Mouse (Mus musculus): ENCODE data around the gene Serpinb1b.
"Not testable (repeated sequence)": the region's sequence is repeated elsewhere in the genome, so short reads cannot be mapped to it uniquely, and the experiment has no call there.

Serpinb1b gene

DNA sequence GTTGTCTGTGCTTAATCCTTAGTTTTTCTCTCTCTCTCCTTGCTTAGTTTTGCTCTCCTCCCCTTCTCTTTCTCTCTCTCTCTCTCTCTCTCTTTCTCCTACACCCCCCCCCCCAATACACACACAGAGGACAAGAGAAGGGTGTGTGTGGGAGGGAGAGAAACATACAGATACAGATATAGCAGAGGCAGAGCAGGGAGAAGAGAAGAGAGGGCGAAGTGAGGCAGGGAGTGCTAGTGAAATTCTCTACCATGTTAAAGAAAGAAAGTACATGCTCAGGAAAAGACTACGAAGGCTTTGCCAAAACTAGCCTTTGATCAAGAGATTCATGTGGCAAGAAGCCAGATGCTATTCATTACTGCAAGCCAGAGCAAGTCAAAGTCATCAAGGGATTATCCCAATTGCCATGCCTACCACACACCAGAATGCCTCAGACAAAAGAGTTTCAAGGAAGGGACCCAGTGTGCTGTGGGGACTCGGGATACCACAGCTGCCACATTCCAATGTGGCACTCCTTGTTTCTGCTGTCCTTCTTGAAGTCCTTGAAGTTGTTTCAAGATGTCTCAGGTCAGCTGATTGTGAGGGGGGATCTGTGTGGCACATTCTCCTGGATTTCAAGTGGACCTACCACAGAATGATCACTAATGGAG, at the start of gene Serpinb1b:
Gene Serpinb1b (plus strand): TSS at position 520 of the 650 bp plus-strand sequence.
- DNase-seq (ENCODE audit: low spot score): no peak

DNA sequence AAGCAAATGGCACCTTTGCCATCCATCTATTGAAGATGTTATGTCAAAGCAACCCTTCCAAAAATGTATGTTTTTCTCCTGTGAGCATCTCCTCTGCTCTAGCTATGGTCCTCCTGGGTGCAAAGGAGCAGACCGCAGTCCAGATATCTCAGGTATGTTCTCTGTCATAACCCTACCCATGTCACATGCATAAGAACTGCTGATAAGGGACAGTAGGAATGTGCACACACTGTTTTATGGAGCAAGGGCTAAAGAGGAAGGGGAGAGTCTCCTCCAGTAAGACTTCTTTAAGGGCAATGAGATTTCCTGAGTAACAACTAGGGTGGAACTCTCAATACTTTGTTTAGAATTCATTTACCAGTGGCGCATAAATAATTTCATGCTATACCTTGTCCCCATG, 48.9 kb upstream of the Serpinb1b start:
- DNase-seq (ENCODE audit: low spot score): not testable (repeated sequence)

DNA sequence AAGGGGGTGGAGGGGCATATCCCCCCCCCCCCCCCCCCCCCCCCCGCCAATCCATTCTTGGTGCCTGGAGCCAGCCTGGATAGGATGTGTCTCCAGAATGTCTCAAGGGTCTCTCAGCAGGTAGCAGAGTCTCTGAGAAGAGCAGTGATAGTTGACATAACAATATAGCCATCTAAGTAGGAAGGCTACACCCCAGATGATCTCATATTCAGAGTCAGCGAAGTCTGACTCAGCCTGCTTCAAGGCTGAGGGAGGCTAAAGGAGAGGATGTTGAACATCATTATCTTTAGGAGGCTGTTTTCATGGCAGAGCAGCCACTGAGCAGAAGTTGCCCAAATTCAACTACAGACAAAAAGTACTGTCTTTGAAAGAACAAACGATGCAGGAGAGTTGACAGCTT, 48.1 kb upstream of the Serpinb1b start:
- no peak for DNase-seq (ENCODE audit: low spot score)

DNA sequence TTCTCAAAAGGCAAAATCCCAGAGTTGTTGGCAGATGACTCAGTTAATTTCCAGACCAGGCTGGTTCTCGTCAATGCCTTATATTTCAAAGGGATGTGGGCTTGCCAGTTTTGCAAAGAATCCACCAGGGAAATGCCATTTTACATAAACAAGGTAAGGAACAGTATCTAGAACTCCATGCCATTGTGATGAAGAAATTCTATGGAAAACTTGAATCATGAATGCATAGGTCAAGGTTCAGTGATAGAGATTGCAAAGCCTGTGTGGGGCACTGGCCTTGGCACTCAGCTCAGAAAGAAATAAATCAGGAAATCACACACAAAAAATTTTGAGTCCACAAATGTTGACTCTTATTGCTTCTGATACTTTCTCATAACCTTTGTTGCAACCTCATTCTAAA, 42.9 kb upstream of the Serpinb1b start:
- no peak for DNase-seq (ENCODE audit: low spot score)

DNA sequence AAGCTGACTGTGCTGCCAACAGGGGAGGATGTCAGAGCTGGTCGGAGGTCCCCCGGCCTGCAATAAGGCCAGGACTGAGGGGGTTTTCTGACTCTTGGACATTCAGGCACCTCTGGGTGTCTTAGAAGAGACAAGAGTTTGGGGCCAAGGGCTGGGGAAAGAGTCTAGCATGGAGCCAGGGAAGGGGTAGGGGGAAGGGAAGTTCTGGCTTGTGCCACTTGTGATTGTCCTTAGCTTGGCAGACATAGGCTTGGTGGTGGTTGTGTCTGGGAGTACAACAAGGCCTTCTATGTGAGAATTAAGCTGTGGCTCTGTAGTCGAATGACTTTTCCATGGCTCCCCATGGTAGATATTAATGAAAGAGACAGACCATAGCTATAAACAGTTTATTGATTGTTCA, 34.8 kb upstream of the Serpinb1b start:
- no peak for DNase-seq (ENCODE audit: low spot score)

- DNase-seq (ENCODE audit: low spot score): no peak
Observed at GRCm38 (mm10) chr13:33047234-33047633, 31.1 kb upstream of the Serpinb1b start.

GRCm38 (mm10) chr13:33048187-33048586, 30.2 kb upstream of the Serpinb1b start:
- DNase-seq (ENCODE audit: low spot score): no peak

DNA sequence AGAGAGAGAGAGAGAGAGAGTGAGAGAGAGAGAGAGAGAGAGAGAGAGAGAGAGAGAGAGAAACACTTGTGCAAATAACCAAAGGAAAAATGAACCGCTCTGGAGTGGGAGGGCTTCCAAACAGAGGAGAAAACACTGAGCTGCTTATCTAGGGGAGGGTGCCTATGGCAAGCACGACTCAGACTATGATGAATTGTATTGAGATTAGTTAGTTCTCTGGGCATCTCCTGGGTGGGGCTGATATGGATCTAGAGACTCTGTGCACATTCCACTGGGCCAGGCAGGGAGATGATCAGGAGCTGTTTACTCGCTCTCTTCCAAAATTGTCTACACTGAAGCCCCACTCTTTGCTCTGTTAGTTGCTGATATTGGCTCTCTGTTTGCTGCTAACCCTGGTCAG, 26.7 kb upstream of the Serpinb1b start:
- DNase-seq (ENCODE audit: low spot score): no peak

DNA sequence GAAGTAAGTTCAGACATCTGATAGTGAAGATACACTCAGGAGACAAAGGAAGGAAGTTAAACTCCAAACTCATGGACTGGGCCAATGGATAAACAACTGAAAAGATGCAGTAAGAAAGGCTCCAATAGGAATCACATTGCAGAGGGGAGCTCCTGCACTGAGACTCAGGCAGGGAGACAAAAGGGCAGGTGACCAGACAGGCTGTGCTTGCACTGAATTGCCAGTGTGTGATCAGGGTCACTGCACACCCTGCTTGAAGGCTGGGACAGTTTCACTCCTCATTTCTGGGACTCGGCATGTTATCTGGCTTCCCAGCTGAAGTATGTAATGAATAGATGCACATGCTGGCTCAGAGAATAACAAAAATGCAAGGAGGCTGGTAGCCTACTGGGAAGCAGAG, 15.3 kb upstream of the Serpinb1b start:
- DNase-seq (ENCODE audit: low spot score): no peak

DNA sequence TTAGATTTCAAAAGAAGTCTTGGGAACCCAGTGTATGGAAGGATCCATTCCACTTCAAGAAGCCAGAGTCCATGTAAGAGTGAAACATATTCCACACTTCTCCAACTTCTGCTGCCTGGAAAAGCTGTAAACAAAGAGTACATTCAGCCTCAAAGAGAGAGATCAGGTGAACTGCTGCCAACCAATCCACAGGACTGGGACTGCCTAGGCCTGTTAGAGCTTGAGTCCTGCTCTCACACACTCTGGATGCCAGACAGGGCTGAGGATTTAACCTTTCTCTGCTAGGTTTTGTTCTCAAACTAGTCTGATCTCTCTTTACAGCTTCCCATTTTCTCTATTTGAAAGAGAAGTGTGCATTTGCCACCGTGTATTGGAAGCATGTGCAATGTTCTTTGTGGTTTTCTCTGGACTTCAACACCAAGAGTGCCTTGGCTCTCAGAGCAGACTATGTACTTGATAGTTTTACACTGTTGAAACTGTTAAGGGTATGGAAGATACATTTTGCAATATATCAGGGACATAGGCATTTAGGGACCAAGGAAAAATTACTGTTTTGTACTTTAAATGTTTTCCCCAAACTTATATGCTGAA, 10.9 kb upstream of the Serpinb1b start:
- DNase-seq (ENCODE audit: low spot score): no peak

GRCm38 (mm10) chr13:33068164-33068563, 10.2 kb upstream of the Serpinb1b start:
- DNase-seq (ENCODE audit: low spot score): no peak

DNA sequence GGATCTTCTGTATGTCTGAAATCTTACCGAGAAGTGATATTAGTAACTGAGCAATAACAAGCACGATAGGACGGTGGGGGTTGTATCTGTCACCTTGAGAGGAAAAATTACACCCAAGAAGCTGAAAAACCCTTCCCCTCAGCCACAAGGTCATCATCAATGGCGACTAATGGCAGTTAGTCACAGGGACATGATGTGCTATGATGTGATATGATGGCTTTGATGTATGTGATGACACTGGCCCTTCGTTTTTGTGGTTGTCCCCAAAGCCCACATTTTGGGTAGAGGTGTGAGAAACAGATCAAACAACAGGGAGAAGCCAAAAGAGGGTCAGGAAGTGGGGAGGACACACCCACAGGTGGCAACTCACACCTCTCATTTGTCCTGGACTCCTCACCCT, 6.6 kb upstream of the Serpinb1b start:
- no peak for DNase-seq (ENCODE audit: low spot score)

DNA sequence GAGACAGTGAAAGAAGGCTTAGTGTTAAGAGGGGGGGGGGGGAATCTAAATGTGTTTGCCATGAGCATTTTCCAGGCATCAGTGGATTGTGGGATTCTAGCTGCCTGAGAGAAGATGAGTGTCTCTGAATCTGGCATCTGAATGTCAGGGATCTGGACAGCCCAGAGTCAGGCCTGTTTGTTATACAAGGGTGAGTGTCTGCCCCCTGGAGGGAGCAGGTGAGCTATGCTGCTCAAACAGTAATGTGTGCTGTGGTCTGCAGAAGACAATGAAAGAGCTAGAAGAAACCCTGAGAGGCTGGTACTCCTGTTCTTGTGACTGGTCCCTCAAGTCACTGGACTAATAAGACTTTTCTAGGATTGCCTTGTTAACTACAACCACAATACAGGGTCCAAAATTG, 4.3 kb upstream of the Serpinb1b start:
- DNase-seq (ENCODE audit: low spot score): peak; percentile 50

- DNase-seq (ENCODE audit: low spot score): no peak
Observed at GRCm38 (mm10) chr13:33076247-33076646, 2.1 kb upstream of the Serpinb1b start.

DNA sequence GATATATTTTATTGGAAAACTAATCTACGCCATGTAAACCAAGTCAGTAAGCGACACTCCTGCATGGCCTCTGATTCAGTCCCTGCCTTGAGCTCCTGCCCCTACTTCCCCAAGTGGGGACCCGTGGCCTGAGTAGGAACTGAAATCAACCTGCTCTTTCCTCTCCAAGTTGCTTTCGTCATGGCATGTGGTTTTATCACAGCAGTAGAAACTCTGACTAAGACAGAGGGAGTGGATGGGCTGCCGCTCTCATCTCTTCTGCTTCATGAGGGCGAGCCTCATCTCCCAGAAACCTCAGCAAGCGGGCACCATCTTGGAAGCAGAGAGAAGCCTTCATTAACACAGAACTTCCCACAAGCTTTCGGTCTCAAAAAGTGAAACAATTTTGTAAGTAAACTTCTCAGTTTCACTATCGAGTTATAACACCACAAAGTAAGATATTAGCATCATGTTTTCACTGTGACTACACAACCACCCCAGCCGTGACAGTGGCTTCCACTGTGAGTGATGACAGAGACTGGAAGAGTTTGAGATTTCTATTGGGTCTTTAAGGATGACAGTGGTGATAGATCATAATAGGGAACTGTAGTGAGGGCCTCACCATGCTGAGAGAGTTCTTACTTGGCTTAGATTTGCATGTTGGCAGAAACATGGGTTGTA, 1.2 kb upstream of the Serpinb1b start:
- no peak for DNase-seq (ENCODE audit: low spot score)

- no peak for DNase-seq (ENCODE audit: low spot score)
Observed at GRCm38 (mm10) chr13:33079391-33079790, 1.0 kb downstream of the Serpinb1b start.

GRCm38 (mm10) chr13:33080356-33080755, 2.0 kb downstream of the Serpinb1b start:
- no peak for DNase-seq (ENCODE audit: low spot score)

- no peak for DNase-seq (ENCODE audit: low spot score)
Observed at GRCm38 (mm10) chr13:33083834-33084233, 5.5 kb downstream of the Serpinb1b start.

- no peak for DNase-seq (ENCODE audit: low spot score)
Observed at GRCm38 (mm10) chr13:33084975-33085694, 6.8 kb downstream of the Serpinb1b start.

DNA sequence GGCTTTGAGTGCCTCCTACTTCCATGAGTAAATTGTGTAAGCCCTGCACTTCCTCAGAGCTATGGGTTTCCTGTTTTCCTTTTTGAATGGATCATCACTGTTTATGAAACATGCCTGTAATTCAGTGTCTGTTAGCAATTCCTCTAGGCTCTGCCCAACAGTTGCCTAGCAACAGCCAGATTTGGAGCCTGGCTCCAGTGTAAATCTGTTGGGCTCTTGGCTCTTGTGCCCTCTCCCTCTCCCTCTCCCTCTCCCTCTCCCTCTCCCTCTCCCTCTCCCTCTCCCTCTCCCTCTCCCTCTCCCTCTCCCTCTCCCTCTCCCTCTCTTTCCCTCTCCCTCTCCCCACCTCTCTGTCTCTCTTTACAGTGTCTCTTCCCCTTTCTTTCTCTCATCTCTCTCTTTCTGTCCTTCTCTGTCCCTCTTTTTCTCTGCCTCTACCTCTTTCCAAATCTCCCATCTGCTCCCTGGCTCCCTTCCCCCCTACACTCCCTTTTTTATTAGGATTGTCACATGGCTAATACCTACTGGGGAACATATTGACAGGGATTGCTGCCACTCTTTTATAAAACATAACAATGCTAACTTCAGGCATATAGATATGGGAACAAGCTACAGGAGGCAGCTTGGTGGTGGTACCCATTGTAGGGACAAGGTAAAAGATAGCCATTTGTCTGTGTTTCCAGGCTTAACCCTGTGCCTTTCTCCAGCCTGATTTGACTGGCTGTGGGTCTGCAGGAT, 7.5 kb downstream of the Serpinb1b start:
- DNase-seq (ENCODE audit: low spot score): peak; percentile 70

- DNase-seq (ENCODE audit: low spot score): no peak
Observed at GRCm38 (mm10) chr13:33089566-33089965, 11.2 kb downstream of the Serpinb1b start.

DNA sequence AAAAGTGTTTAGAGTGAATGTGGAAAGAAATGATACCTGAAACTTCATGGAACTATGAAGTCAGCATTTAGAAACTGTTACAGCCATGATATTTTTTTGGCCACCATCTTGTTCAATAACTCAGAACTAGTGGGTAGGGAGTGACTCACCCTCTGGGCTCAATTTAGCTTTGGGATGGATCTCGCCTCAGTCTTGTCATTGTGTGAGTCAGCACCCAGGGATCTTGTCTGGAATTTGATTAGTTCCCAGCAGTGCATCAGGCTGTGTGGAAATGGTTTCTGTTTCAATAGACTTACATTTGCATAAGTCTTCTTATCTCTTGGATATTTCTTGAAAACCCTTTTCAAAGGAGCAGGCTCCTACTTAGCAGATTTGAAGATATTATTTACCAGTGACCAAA, 12.2 kb downstream of the Serpinb1b start:
- no peak for DNase-seq (ENCODE audit: low spot score)
